20 mouse cellular contexts compared by ENCODE assay signal in genomic region chr6:51252721-51253120, GRCm38 (mm10).
"Had no signal": no experiment of that assay in that cellular context is flagged by ENCODE, and none has a peak within 500 bp of the region (broad histone marks: within the 10 kb centered on the region; RNA-seq: fewer than 3 reads in every experiment).

No protein-coding gene starts in this region.

- ATAC-seq: intestine, embryonic 15.5 days; midbrain, embryonic 15.5 days had no signal

- H3K4me3 ChIP-seq: intestine, embryonic 15.5 days; limb, embryonic 10.5 days; limb, embryonic 13.5 days; liver, embryonic 13.5 days; midbrain, embryonic 12.5 days; midbrain, embryonic 15.5 days; myocyte; neural tube, embryonic 13.5 days had no signal

- H3K4me2 ChIP-seq: intestine, embryonic 15.5 days; limb, embryonic 13.5 days; liver, embryonic 13.5 days; midbrain, embryonic 12.5 days; midbrain, embryonic 15.5 days; neural tube, embryonic 13.5 days had no signal

- H3K9me3 ChIP-seq: intestine, embryonic 15.5 days; limb, embryonic 10.5 days; limb, embryonic 13.5 days; liver, embryonic 13.5 days; midbrain, embryonic 12.5 days; midbrain, embryonic 15.5 days; neural tube, embryonic 13.5 days had no signal

- DNase-seq: kidney, adult 18-20 months; kidney, adult 9 months; kidney, postnatal 14 days; kidney, postnatal 4 days; liver; liver, embryonic 13.5 days; lung, adult 2 months; lung, postnatal 14 days; lung, postnatal 4 days; retina, postnatal 1 day; thymus, adult 2 months; thymus, postnatal 14 days; thymus, postnatal 4 days had no signal

- H3K36me3 ChIP-seq: intestine, embryonic 15.5 days; limb, embryonic 10.5 days; limb, embryonic 13.5 days; liver, embryonic 13.5 days; midbrain, embryonic 12.5 days; midbrain, embryonic 15.5 days; neural tube, embryonic 13.5 days had no signal

- H3K9ac ChIP-seq: intestine, embryonic 15.5 days; limb, embryonic 13.5 days; liver, embryonic 13.5 days; midbrain, embryonic 12.5 days; midbrain, embryonic 15.5 days; neural tube, embryonic 13.5 days had no signal

- H3K27me3 ChIP-seq: intestine, embryonic 15.5 days; limb, embryonic 13.5 days; liver, embryonic 13.5 days; midbrain, embryonic 12.5 days; midbrain, embryonic 15.5 days; neural tube, embryonic 13.5 days had no signal

- H3K4me1 ChIP-seq: intestine, embryonic 15.5 days; limb, embryonic 10.5 days; limb, embryonic 13.5 days; midbrain, embryonic 12.5 days; midbrain, embryonic 15.5 days; neural tube, embryonic 13.5 days had no signal

- H3K27ac ChIP-seq: intestine, embryonic 15.5 days; limb, embryonic 10.5 days; limb, embryonic 13.5 days; liver, embryonic 13.5 days; midbrain, embryonic 12.5 days; midbrain, embryonic 15.5 days; neural tube, embryonic 13.5 days had no signal
